Mouse (Mus musculus): Measurements from ENCODE around the gene Rabggtb. TPM values are rescaled to one million over a fixed set of nuclear protein-coding genes. Genes with fewer than 3 reads are reported as not detected.

The Rabggtb gene
- polyA plus RNA-seq, 1 experiment from 2014 or later, result 50.3 TPM

DNA sequence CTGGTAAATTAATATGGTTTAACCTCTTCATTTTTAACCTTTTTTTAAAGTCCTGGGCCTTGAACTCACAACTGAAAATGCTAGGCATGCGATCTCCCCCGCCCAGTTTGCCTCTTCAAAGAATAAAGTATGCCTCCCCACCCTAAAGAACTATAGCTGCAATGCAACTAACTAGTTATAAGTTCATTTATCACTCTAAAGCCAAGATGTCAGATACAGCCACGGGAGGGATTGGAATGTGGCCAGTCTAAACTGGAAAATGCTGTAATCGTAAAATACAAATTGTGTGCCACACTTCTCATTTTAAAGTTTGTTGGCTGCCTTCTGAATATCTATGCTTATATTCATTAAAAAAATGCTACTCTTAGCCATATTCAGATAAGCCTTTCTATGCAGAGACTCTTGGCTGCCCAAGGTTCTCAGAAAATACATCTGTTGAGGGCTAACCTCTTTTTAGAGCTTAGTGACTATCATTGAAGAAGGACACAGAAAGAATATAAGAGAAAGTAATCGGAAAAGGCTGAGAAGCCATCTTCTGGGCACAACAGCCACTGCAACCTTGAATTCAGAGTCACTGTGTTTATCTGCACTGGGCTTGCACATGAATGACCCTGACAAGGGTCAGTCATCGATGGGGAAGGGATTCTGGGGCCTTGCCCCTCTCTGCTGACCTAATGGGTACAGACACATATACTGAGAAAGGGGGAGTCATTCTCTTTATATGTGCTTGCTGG is 868 bp upstream of the Rabggtb start:
- Histone ChIP-seq H3K4me2 (peak overlapping the region; percentile 95), H3K27me3 (replicated peaks) (no peaks in the 10 kb centered on the region), H3K9me3 (no peaks in the 10 kb centered on the region), H3K36me3 (peaks cover 30% of the 10 kb centered on the region), H3K4me1 (peaks cover 40% of the 10 kb centered on the region), H3K4me3 (peak overlapping the region; percentile 79), H3K9ac (peak overlapping the region; percentile 97), H3K27ac (replicated peaks) (peak overlapping the region; percentile 94)
- WGBS, result 36% methylated on average over 6 of the region's 6 CpGs
- ATAC-seq (ENCODE audit: extremely low read depth, insufficient number of reproducible peaks, low FRiP score, low TSS enrichment), result no peak

DNA sequence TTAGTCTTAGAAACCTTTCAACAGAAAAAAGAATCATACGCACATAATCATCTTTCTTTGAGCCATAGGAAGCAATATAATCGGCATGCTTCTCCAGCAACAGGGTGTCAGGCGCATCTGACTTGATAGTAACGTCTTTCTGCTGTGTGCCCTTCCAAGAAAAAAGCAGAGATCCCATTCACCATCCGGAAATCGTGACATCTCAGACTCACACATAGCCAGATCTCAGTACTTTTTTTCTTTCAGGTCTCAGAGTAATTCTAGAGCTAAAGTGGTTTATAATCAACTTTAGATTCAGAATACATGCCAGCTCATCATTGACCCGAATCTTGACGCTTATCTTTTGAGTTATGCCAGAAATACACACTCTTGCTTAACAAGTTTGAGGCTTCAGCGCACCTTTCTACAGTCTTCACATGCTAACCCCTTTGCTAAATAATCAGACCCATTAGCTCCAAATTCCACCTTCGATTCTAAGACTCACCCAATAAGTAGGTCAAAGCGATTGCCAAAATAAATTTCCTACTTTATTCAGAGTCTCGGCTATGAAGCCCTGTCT is 848 bp downstream of the Rabggtb start:
- H3K9ac ChIP-seq, result peak overlapping the region; percentile 97
- ATAC-seq (ENCODE audit: extremely low read depth, insufficient number of reproducible peaks, low FRiP score, low TSS enrichment), result no peak
- H3K9me3 ChIP-seq, result no peaks in the 10 kb centered on the region
- peak overlapping the region; percentile 94 for H3K27ac ChIP-seq (replicated peaks)
- H3K4me1 ChIP-seq, result peaks cover 54% of the 10 kb centered on the region
- no peaks in the 10 kb centered on the region for H3K27me3 ChIP-seq (replicated peaks)
- 1% methylated on average over 12 of the region's 12 CpGs for WGBS
- peak overlapping the region; percentile 95 for H3K4me2 ChIP-seq
- peaks cover 47% of the 10 kb centered on the region for H3K36me3 ChIP-seq
- H3K4me3 ChIP-seq, result peak overlapping the region; percentile 79

DNA sequence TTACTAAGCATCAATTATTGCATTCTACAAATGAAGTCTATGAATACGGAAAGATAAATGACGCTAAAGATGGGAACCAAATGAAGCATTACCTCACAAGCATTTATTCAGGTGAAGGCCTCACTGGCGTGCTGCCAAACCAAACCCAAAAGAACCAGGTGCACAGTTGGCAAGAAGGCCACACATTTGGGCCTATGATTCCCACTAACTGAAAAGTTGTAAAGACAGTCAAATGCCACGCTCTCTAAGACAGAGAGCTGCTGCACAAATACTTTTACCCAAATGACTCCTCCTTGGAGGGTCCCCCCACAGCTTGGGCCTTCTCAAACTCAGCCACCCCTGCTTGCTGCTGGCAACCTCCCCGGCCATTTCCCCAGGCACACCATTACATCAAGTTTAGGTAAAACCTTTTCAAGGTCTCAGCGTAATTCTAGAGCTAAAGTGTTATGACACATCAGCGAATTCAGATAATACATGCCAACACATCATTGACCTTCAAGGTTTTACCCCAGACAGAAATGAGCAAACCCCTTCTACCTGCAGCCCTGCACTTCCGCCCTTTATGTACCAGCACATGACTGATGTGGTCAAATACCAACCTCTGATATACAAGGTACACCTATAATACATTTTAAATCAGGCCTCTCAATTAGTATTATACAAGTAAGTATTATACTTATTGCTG is 1.5 kb downstream of the Rabggtb start:
- Histone ChIP-seq H3K27me3 (replicated peaks) (no peaks in the 10 kb centered on the region), H3K4me3 (peak overlapping the region; percentile 79), H3K9me3 (no peaks in the 10 kb centered on the region), H3K4me2 (peak overlapping the region; percentile 95), H3K9ac (peak overlapping the region; percentile 97), H3K36me3 (peaks cover 53% of the 10 kb centered on the region), H3K4me1 (peaks cover 58% of the 10 kb centered on the region), H3K27ac (replicated peaks) (peak overlapping the region; percentile 94)
- WGBS, result 34% methylated on average over 8 of the region's 8 CpGs
- ATAC-seq (ENCODE audit: extremely low read depth, insufficient number of reproducible peaks, low FRiP score, low TSS enrichment), result no peak

GRCm38 (mm10) chr3:153910489-153910888 is 2.3 kb downstream of the Rabggtb start:
- peak overlapping the region; percentile 97 for H3K9ac ChIP-seq
- ATAC-seq (ENCODE audit: extremely low read depth, insufficient number of reproducible peaks, low FRiP score, low TSS enrichment), result no peak
- peak overlapping the region; percentile 48 for H3K27ac ChIP-seq (replicated peaks)

GRCm38 (mm10) chr3:153908919-153909318 is 3.9 kb downstream of the Rabggtb start:
- H3K27me3 ChIP-seq (replicated peaks), result no peaks in the 10 kb centered on the region
- peaks cover 77% of the 10 kb centered on the region for H3K36me3 ChIP-seq
- H3K4me2 ChIP-seq, result peak overlapping the region; percentile 95
- H3K27ac ChIP-seq (replicated peaks), result no peak overlapping the region
- H3K9me3 ChIP-seq, result no peaks in the 10 kb centered on the region
- no peak for ATAC-seq (ENCODE audit: extremely low read depth, insufficient number of reproducible peaks, low FRiP score, low TSS enrichment)
- peak overlapping the region; percentile 97 for H3K9ac ChIP-seq
- 75% methylated on average over 5 of the region's 5 CpGs for WGBS
- H3K4me3 ChIP-seq, result peak overlapping the region; percentile 79; the same call in 1 of the 2 replicates
- H3K4me1 ChIP-seq, result peaks cover 55% of the 10 kb centered on the region

More at GRCm38 (mm10) chr3:153910489-153910888, 2.3 kb downstream of the Rabggtb start:
- no peaks in the 10 kb centered on the region for H3K27me3 ChIP-seq (replicated peaks)
- peaks cover 62% of the 10 kb centered on the region for H3K36me3 ChIP-seq
- H3K9me3 ChIP-seq, result no peaks in the 10 kb centered on the region
- peaks cover 58% of the 10 kb centered on the region for H3K4me1 ChIP-seq
- H3K4me3 ChIP-seq, result peak overlapping the region; percentile 79
- WGBS, result 57% methylated on average over 7 of the region's 7 CpGs
- H3K4me2 ChIP-seq, result peak overlapping the region; percentile 95

DNA sequence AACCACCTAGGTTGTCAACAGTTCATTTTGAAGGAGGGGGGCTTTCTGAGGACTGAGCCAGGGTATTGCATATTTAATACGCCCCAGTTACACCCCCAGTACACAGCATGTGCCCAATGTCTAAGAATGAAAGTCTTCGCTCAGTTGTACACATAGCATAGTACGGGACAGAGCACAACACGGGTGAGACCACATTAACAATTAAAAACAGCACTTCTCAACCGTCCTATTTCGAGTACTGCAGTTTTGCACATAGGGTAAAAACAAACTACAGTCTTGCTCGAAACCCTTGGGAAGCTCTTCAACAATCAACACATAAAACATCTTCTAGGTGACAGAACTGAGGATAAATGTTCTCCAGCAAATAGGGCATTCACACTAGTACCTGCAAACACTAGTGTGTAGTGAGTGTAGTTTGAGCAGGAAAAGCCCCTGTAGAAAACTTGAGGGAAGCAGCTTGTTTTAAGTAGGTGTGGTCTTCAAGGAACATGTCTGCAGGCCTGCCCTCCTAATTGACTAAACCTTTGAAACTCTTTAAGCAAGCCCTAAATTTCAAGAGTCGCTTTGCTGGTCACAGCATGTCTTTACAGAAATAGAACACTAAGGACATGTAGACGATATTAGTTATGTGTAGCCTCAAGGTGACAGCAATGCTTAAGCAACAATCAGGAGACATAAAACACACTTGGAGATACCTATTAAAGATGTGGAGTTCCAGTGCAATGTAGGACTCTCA is 6.5 kb downstream of the Rabggtb start, which contains the start of gene Msh4:
Gene Msh4 (minus strand): TSS at position 3 of the 736 bp plus-strand sequence.
- Histone ChIP-seq H3K9ac (no peak within 1 kb of the TSS), H3K27me3 (replicated peaks) (no peaks in the 10 kb centered on the region), H3K4me2 (no peak within 1 kb of the TSS), H3K27ac (replicated peaks) (peak within 1 kb of the TSS; percentile 15; the same call in 1 of the 2 replicates), H3K36me3 (peaks cover 82% of the 10 kb centered on the region), H3K4me1 (peaks cover 54% of the 10 kb centered on the region), H3K4me3 (no peak within 1 kb of the TSS), H3K9me3 (no peaks in the 10 kb centered on the region)
- 82% methylated on average over 9 of the region's 9 CpGs for WGBS
- ATAC-seq (ENCODE audit: extremely low read depth, insufficient number of reproducible peaks, low FRiP score, low TSS enrichment), result no peak

GRCm38 (mm10) chr3:153905251-153906135 is 7.3 kb downstream of the Rabggtb start:
- H3K4me3 ChIP-seq, result no peak overlapping the region
- no peak overlapping the region for H3K9ac ChIP-seq
- H3K9me3 ChIP-seq, result no peaks in the 10 kb centered on the region
- H3K27ac ChIP-seq (replicated peaks), result peak overlapping the region; percentile 15; the same call in 1 of the 2 replicates
- peaks cover 74% of the 10 kb centered on the region for H3K36me3 ChIP-seq
- no peak for ATAC-seq (ENCODE audit: extremely low read depth, insufficient number of reproducible peaks, low FRiP score, low TSS enrichment)
- no peak overlapping the region for H3K4me2 ChIP-seq
- no peaks in the 10 kb centered on the region for H3K27me3 ChIP-seq (replicated peaks)
- WGBS, result 78% methylated on average over 49 of the region's 49 CpGs
- peaks cover 46% of the 10 kb centered on the region for H3K4me1 ChIP-seq

- no peak overlapping the region for H3K4me2 ChIP-seq
- 0 out of 2 replicates have a peak, but pooled peaks have one; percentile 39 for ATAC-seq (ENCODE audit: extremely low read depth, insufficient number of reproducible peaks, low FRiP score, low TSS enrichment)
- H3K27ac ChIP-seq (replicated peaks), result no peak overlapping the region; the same call in 1 of the 2 replicates
- no peak overlapping the region for H3K4me3 ChIP-seq
- H3K36me3 ChIP-seq, result peaks cover 65% of the 10 kb centered on the region
- WGBS, result 58% methylated on average over 6 of the region's 6 CpGs
- peaks cover 37% of the 10 kb centered on the region for H3K4me1 ChIP-seq
- H3K27me3 ChIP-seq (replicated peaks), result no peaks in the 10 kb centered on the region
- H3K9me3 ChIP-seq, result no peaks in the 10 kb centered on the region
- no peak overlapping the region for H3K9ac ChIP-seq
Measured at GRCm38 (mm10) chr3:153904586-153904985, 8.2 kb downstream of the Rabggtb start.

GRCm38 (mm10) chr3:153902595-153902994 is 10.2 kb downstream of the Rabggtb start:
- no peak overlapping the region for H3K9ac ChIP-seq
- H3K36me3 ChIP-seq, result peaks cover 45% of the 10 kb centered on the region
- no peaks in the 10 kb centered on the region for H3K27me3 ChIP-seq (replicated peaks)
- peaks cover 17% of the 10 kb centered on the region for H3K4me1 ChIP-seq
- H3K9me3 ChIP-seq, result no peaks in the 10 kb centered on the region
- 31% methylated on average over 3 of the region's 3 CpGs for WGBS
- H3K4me2 ChIP-seq, result no peak overlapping the region
- no peak overlapping the region; the same call in 1 of the 2 replicates for H3K27ac ChIP-seq (replicated peaks)
- H3K4me3 ChIP-seq, result no peak overlapping the region
- ATAC-seq (ENCODE audit: extremely low read depth, insufficient number of reproducible peaks, low FRiP score, low TSS enrichment), result no peak

DNA sequence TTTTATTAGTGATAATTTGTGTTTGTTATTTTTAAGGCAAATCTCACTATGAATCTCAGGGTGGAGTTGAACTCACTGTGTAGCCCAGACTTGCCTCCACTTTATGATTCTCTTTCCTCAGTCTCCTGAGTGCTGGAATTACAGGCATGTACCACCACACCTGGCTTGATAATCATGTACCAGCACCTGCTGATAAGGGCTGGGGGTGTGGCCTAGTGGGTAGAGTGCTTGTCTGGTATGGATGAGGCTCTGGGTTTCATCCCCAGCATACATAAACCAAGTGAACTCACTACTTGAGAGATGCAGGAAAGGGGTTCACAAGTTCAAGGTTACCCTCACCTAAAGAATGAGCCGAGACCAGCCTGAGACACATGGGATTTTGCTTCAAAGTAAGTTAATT is 10.9 kb downstream of the Rabggtb start:
- 73% methylated on average over 1 of the region's 1 CpGs for WGBS
- H3K27me3 ChIP-seq (replicated peaks), result no peaks in the 10 kb centered on the region
- H3K36me3 ChIP-seq, result peaks cover 38% of the 10 kb centered on the region
- H3K4me3 ChIP-seq, result no peak overlapping the region
- no peaks in the 10 kb centered on the region for H3K9me3 ChIP-seq
- H3K4me2 ChIP-seq, result no peak overlapping the region
- no peak overlapping the region for H3K27ac ChIP-seq (replicated peaks)
- no peak for ATAC-seq (ENCODE audit: extremely low read depth, insufficient number of reproducible peaks, low FRiP score, low TSS enrichment)
- H3K4me1 ChIP-seq, result peaks cover 15% of the 10 kb centered on the region
- H3K9ac ChIP-seq, result no peak overlapping the region
